Mouse (Mus musculus) gastrocnemius, postnatal 10 days (tissue): ENCODE measurements at regions not wholly inside any gene's neighbourhood (a gene's known extent, or its start where the extent isn't known, plus 50 kb on each side); places are given as distances from the start of the nearest gene placed in this dataset.

Experiments used
- DNase-seq: peaks from one replicate; pipeline ENCODE4 v3.0.0; 2021; ENCODE audit warnings: mixed read lengths

GRCm38 (mm10) chr17:41990804-41991203 is 324.9 kb upstream of the Ptchd4 start:
- no peak for DNase-seq

DNA sequence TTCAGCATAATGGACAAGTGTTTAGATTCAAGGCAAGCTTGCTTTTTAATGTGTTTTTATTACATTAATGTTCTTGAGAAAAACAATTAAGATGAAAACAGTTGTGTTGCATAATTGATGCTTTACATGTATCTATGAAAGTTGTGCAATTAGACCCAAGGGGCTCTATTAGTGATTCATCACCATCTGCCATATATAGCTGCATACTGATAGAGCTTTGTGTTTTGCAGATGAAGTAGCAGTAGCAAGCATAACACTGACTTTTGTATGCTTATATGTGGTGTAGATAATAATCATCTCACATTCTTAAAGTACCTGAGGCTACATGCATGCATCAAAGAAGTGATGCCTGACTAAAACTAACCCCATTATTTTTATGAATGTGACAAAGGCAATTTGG is 307.3 kb upstream of the Ptchd4 start:
- DNase-seq, result no peak

- DNase-seq, result no peak
These were observed 291.5 kb upstream of the Ptchd4 start for GRCm38 (mm10) chr17:42024295-42024694.

- DNase-seq, result no peak
These were observed 288.5 kb upstream of the Ptchd4 start for GRCm38 (mm10) chr17:42027253-42027652.

- DNase-seq, result no peak
These were observed 286.3 kb upstream of the Ptchd4 start for GRCm38 (mm10) chr17:42029452-42029851.

DNA sequence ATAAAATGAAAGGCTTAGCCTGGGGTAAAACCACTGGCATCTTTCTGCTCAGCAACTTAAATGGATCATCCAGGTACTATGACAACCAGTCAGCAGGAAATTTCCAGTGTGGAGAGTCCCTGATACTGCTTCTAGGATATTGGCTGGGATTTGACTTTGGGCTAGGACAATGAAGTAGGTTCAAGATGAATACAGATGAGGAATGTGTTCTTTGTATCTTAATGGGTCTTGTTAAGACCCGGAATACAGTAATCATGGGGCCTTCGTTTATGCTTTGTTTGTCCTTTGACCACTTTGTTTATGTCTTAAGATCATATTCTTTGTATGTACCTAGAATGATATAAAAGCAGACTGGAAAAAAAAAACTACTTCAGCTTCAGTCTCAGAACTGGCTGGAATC is 278.7 kb upstream of the Ptchd4 start:
- DNase-seq, result no peak

DNA sequence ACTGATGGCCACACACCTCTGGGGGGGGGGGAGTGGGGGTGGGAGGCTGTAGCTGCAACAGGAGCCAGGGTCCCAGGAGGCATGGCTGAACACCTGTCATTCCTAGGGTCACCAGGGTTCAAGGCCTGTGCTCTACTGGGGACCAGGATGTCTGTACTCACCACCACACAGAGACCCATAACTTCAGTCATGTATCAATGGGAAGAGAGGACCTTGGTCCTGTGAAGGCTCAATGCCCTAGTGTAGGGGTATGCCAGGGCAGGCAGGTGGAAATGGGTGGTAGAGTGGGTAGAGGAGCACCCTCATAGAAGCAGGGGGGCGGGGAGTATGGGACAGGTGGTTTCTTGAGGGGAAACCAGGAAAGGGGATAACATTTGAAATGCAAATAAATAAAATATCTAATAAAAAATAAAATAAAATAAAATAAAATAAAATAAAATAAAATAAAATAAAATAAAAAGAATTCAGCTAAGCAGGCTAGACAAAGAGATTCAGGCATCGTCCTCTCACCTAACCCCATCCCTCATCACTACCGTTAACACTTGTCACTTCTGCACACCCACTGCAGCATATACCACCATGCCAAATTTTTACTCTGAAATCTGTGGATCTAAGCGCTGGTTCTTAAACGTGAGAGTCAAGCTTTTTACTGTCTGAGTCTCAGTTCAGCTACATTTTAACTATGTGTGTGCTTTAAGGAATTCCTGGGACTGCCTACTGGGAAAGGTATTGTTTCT is 265.8 kb upstream of the Ptchd4 start:
- DNase-seq, result no peak

DNA sequence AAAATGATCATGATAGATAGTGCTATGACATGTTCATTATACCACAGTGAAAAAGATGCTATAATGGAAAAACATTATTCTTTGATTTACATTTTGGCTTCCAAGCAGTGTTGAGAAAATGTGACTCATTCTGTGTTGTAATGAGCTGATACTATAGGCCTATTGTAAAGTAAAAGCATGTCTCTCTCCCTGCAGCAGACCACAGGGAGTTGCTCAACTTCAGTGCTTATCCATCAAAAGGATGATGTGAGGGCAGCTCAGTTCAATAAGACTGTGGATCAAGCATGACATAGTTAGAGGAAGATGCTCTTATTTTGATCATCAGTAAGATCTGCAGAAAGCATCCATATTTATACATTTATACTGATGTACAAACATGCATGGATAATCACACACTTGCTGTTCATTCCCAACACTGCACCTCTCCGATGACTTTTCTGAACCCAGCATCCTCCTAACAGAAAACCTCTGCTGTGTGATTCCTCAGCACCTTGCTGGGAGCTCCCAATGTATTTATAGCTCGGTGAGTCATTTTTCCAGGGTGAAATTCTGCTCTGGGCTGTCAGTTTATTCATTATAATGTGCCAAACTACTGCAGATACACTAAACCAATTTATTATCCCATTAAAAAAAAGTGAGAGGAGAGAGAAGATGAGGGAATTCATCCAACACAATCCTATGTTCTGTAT is 224.8 kb upstream of the Ptchd4 start:
- no peak for DNase-seq

DNA sequence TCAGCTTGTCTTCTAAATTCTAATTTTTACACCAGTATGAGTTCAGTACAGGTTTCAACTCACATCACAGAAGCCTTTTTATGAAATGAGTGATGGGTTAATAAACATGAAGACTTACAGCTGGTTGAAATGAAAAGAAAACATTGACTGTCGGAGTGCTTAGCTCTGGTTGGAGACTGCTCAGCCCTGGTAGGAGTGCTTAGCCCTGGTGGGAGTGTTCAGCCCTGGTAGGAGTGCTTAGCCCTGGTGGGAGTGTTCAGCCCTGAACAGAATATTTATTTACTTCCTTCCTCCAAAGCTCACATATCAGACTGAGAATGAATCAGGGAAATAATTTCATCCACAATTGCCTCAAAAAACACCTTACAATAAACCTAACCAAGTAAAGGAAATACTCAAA is 202.1 kb upstream of the Ptchd4 start:
- DNase-seq, result no peak

GRCm38 (mm10) chr17:42120759-42121158 is 195.0 kb upstream of the Ptchd4 start:
- peak; percentile 4 for DNase-seq

GRCm38 (mm10) chr17:42126488-42127237 is 189.1 kb upstream of the Ptchd4 start:
- peak; percentile 22 for DNase-seq

- no peak for DNase-seq
These were observed 146.2 kb upstream of the Ptchd4 start for GRCm38 (mm10) chr17:42169391-42170018.

GRCm38 (mm10) chr17:42188531-42188930 is 127.2 kb upstream of the Ptchd4 start:
- no peak for DNase-seq

GRCm38 (mm10) chr17:42190206-42190902 is 125.4 kb upstream of the Ptchd4 start:
- DNase-seq, result no peak
